ENCODE assay signal across 8 mouse cellular contexts in the genomic region with DNA sequence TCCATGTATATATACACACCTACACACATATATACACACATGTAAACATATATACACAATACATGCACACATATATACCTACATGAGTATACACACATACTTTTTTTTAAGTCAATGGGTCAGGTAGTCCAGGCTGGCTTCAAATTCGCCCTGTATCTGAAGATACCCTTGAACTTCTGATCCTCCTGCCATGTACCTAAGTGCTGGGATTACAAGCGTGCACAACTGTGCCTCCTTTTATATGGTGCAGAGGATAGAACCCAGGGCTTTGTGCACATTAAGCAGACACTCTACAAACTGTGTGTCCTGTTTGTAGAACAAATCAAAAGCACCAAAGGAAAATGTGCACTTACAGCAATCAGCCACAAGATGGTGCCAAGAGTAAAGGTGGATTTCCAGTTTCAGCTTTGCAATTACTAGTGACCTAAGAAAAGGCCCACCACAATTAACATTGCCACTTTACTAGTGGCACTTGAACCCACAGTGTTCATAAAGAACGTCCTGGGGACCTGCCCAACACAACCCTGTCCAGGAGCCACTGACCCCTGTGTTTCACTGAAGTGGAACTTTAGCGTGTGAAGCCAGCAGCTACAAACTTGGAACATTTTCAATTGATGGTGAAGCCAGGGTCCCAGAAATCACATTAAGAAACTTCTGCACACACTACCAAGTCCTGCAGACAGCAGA. TPM values are rescaled to one million over a fixed set of nuclear protein-coding genes. Genes with fewer than 3 reads are reported as not detected.
DNase-seq lines count a peak whose midpoint lies in the region; ATAC-seq lines count a peak whose summit lies in the region.
"Not testable (repeated sequence)": the region's sequence is repeated elsewhere in the genome, so short reads cannot be mapped to it uniquely, and the experiment has no call there.

No protein-coding gene starts in this region.

- not testable (repeated sequence) for H3K4me3 ChIP-seq in forebrain, embryonic 11.5 days (ENCODE audit: low read depth, low read length); hindbrain, embryonic 16.5 days (ENCODE audit: low read length); kidney, embryonic 15.5 days (replicated peaks); lung, embryonic 15.5 days; midbrain, embryonic 12.5 days; neural tube, embryonic 13.5 days

- not testable (repeated sequence) for H3K27me3 ChIP-seq in forebrain, embryonic 11.5 days (ENCODE audit: control insufficient read depth, insufficient read depth, low read length); hindbrain, embryonic 16.5 days (replicated peaks; ENCODE audit: control insufficient read depth, insufficient read depth, low read length); kidney, embryonic 15.5 days; lung, embryonic 15.5 days; midbrain, embryonic 12.5 days; neural tube, embryonic 13.5 days

- not testable (repeated sequence) for H3K27ac ChIP-seq in forebrain, embryonic 11.5 days (ENCODE audit: low read depth, low read length); hindbrain, embryonic 16.5 days (ENCODE audit: low read depth, low read length); kidney, embryonic 15.5 days; lung, embryonic 15.5 days; midbrain, embryonic 12.5 days (replicated peaks); neural tube, embryonic 13.5 days (replicated peaks)

- peak; percentile 76 for ATAC-seq in CD4-positive, CD25-positive, alpha-beta regulatory T cell, adult 4 months
- peak; percentile 73 for ATAC-seq in forebrain, embryonic 11.5 days (replicated peaks; ENCODE audit: low FRiP score)
- ATAC-seq in granulocyte monocyte progenitor cell, adult 5-6 weeks (replicated peaks; ENCODE audit: poor library complexity, severe bottlenecking), result peak; percentile 62
- peak; percentile 76 for ATAC-seq in hindbrain, embryonic 16.5 days
- ATAC-seq in kidney, embryonic 15.5 days (replicated peaks; ENCODE audit: low FRiP score), result peak; percentile 52
- ATAC-seq in lung, embryonic 15.5 days (ENCODE audit: borderline replicate concordance, extremely low read depth, low FRiP score, low TSS enrichment), result peak; percentile 31; the same call in 1 of the 2 replicates
- ATAC-seq in midbrain, embryonic 12.5 days (ENCODE audit: low FRiP score, low read depth), result peak; percentile 58; the same call in 1 of the 2 replicates
- ATAC-seq in neural tube, embryonic 13.5 days (ENCODE audit: low read depth), result peak; percentile 38

- H3K4me2 ChIP-seq in forebrain, embryonic 11.5 days (ENCODE audit: low read depth, low read length, severe bottlenecking); hindbrain, embryonic 16.5 days (ENCODE audit: low read length); kidney, embryonic 15.5 days; lung, embryonic 15.5 days; midbrain, embryonic 12.5 days (replicated peaks); neural tube, embryonic 13.5 days: not testable (repeated sequence)

- DNase-seq in forebrain, embryonic 11.5 days (ENCODE audit: low spot score), result not testable (repeated sequence)

- H3K9me3 ChIP-seq in forebrain, embryonic 11.5 days (ENCODE audit: control insufficient read depth, low read length); hindbrain, embryonic 16.5 days (ENCODE audit: control insufficient read depth, low read length); kidney, embryonic 15.5 days (replicated peaks); lung, embryonic 15.5 days; midbrain, embryonic 12.5 days; neural tube, embryonic 13.5 days: not testable (repeated sequence)

- WGBS in forebrain, embryonic 11.5 days, result no CpG with 5 or more reads among the region's 4 CpGs
- WGBS in hindbrain, embryonic 16.5 days, result no CpG with 5 or more reads among the region's 4 CpGs
- no CpG with 5 or more reads among the region's 4 CpGs for WGBS in kidney, embryonic 15.5 days
- whole genome bisulfite sequencing in lung, embryonic 15.5 days, result no CpG with 5 or more reads among the region's 4 CpGs
- no CpG with 5 or more reads among the region's 4 CpGs for WGBS in midbrain, embryonic 12.5 days
- no CpG with 5 or more reads among the region's 4 CpGs for WGBS in neural tube, embryonic 13.5 days

- not testable (repeated sequence) for H3K36me3 ChIP-seq in forebrain, embryonic 11.5 days (ENCODE audit: control insufficient read depth, insufficient read depth, low read length); hindbrain, embryonic 16.5 days (ENCODE audit: control insufficient read depth, insufficient read depth, low read length); kidney, embryonic 15.5 days; lung, embryonic 15.5 days; midbrain, embryonic 12.5 days; neural tube, embryonic 13.5 days

- H3K4me1 ChIP-seq in forebrain, embryonic 11.5 days (replicated peaks; ENCODE audit: control insufficient read depth, insufficient read depth, low read length); hindbrain, embryonic 16.5 days (ENCODE audit: control insufficient read depth, insufficient read depth, low read depth, low read length); kidney, embryonic 15.5 days; lung, embryonic 15.5 days; midbrain, embryonic 12.5 days; neural tube, embryonic 13.5 days (replicated peaks): not testable (repeated sequence)

- H3K9ac ChIP-seq in forebrain, embryonic 11.5 days (ENCODE audit: low read length); hindbrain, embryonic 16.5 days (ENCODE audit: low read depth, low read length); kidney, embryonic 15.5 days; lung, embryonic 15.5 days; midbrain, embryonic 12.5 days (replicated peaks); neural tube, embryonic 13.5 days: not testable (repeated sequence)

RNA-seq across cellular contexts. Expression of a gene that starts 41.9 kb away (rescaled TPM):
- 10 to 100 TPM; 34.1 to 36.6 TPM for polyA plus RNA-seq in CD4-positive, CD25-positive, alpha-beta regulatory T cell, adult 4 months (2017; shearing (Covaris generic))
- polyA plus RNA-seq in forebrain, embryonic 11.5 days (2014; fragmentation: Nextera tagmentation; extraction: Ambion mirVana), result 26.0 and 36.5 TPM in 2 replicates
- 1.2 and 13.1 TPM in 2 replicates for total RNA-seq in granulocyte monocyte progenitor cell, adult 5-6 weeks (2014; fragmentation: Nextera tagmentation)
- 3.2 and 5.4 TPM in 2 replicates for total RNA-seq in granulocyte monocyte progenitor cell, adult 5-6 weeks (2017)
- polyA plus RNA-seq in hindbrain, embryonic 16.5 days (2015; fragmentation: Nextera tagmentation; extraction: Ambion mirVana), result 43.5 and 53.9 TPM in 2 replicates
- 41.7 and 46.3 TPM in 2 replicates for polyA plus RNA-seq in kidney, embryonic 15.5 days (2015; fragmentation: Nextera tagmentation; extraction: Ambion mirVana)
- 34.2 and 36.9 TPM in 2 replicates for polyA plus RNA-seq in lung, embryonic 15.5 days (2015; fragmentation: Nextera tagmentation; extraction: Ambion mirVana)
- 56.1 and 69.7 TPM in 2 replicates for polyA plus RNA-seq in midbrain, embryonic 12.5 days (2016; fragmentation: Nextera tagmentation; extraction: Ambion mirVana)
- 80.0 and 85.0 TPM in 2 replicates for polyA plus RNA-seq in neural tube, embryonic 13.5 days (2015; fragmentation: Nextera tagmentation; extraction: Ambion mirVana)
